Mouse (Mus musculus): Measurements from ENCODE around the gene Sipa1l3.
A peak's percentile ranks its signal among the peaks of the same experiment; 100 is the strongest.

Gene Sipa1l3

DNA sequence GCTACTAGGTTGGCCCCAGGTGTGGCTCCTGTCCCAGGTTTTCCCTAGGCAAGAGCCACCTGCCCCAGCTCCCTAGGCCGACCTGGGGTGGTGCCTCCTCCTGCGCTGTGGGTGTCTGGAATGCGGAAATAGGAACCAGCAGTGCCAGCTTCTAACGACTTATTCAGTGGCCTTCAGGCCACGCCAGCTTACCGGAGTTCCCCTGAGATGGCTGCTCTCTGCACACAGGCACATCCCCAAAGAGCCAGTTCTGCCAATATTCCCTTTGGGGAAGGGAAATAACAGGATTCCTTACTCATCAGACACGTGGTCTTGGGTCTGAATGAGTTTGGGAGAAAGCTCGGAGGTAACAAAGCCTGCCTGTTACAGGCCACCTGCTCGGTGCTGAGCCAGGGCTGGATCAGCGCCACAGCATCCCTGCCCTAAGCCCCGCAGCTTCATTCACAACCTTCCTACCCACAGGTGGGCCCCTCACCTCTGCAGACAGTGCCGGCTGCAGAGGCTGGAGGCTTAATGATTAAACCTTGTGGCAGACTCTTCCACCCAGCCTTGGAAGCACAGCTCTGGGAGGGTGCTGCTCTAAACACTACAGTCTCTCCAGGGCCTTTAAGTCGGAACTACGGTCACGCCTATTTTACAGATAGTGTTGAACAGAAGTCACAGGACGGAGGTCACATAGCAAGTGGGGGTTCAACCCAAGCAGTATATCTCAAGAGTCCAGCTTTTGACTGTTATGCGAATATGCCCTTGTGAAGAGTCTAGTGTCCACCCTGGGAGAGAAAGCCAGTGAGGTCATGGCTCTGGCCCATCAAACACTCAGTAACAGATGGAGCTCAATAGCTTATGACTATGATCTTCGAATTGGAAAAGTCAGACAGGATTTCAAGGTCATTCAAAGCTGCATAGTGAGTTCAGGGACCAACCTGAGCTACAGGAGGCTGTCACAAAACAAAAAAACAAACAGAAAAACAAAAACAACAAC is 12.8 kb downstream of the Sipa1l3 start:
- peak; percentile 86 for DNase-seq (ENCODE audit: low spot score)

GRCm38 (mm10) chr7:29504683-29505290 is 13.7 kb downstream of the Sipa1l3 start:
- DNase-seq (ENCODE audit: low spot score): no peak

- DNase-seq (ENCODE audit: low spot score): no peak
Observed at GRCm38 (mm10) chr7:29503616-29504015, 14.8 kb downstream of the Sipa1l3 start.

DNA sequence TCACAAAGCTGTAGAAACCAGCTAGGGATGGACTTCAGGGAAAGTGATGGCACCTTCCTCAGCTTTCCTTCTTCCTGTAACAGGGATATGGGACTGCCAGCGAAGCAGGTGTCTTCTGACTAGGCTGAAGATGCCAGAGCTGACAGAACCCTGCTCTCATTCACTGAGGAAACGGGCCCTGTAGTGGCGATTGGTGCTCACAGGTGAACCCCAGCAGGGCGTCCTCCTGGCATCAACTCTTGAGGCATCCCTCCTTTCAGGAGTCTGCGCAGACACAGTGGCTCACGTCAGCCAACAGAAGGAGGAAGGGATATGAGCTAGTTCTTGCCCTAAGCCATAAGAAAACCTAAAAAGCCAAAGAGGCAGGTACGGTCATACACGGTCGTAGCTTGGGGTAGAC is 17.2 kb downstream of the Sipa1l3 start:
- no peak for DNase-seq (ENCODE audit: low spot score)

- DNase-seq (ENCODE audit: low spot score): no peak
Observed at GRCm38 (mm10) chr7:29499071-29499470, 19.4 kb downstream of the Sipa1l3 start.

DNA sequence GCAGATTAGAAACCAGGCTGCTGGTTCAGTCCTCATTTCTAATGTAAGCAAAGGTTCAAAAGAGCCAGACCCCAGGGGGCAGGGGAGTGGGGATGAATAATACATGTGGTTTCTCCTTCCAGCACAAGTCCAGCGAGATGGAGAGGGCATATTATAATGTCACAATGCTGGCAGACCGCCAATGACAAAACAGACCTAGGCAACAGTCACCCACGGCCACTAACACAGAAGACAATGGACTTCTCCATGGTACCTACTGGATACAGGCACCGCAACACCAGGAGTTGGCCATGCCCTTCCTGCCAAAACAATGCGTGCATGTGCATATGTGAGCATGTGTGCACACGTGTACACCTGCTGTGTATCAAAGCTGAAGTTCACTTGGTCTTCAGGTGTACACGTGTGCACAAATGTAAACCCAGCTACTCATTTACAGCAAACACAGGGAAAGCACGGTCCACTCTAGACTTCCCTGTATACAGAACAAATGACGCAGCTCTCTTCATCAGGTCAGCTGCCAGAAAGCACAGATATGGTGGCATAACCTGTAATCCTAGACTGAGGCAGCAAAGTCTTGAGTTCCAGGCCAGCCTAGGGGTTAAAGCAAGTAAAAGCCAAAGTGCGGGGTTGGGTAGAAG is 21.4 kb downstream of the Sipa1l3 start:
- DNase-seq (ENCODE audit: low spot score): peak; percentile 29

- peak; percentile 38 for DNase-seq (ENCODE audit: low spot score)
Observed at GRCm38 (mm10) chr7:29496332-29496731, 22.1 kb downstream of the Sipa1l3 start.

GRCm38 (mm10) chr7:29495880-29496279 is 22.6 kb downstream of the Sipa1l3 start:
- no peak for DNase-seq (ENCODE audit: low spot score)

DNA sequence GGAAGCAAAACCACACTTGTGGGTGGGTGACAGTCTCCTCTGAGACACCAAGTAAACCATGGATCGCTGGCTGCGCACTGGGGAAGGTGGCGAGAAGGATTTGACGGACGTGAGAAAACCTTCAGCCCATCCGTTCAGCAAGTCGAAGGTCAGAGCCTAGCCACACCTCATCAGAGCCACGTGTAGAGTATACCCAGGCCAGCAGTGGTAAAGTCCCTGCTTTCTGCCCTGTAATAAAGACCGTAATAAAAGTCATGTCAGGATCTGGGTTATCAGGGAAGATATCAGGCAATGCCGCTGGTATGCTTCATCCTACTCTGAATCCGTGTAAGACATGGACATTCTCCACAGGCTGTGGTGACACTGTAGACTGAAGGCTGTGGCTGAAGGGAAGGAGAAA is 23.6 kb downstream of the Sipa1l3 start:
- no peak for DNase-seq (ENCODE audit: low spot score)

- no peak for DNase-seq (ENCODE audit: low spot score)
Observed at GRCm38 (mm10) chr7:29494015-29494414, 24.4 kb downstream of the Sipa1l3 start.

DNA sequence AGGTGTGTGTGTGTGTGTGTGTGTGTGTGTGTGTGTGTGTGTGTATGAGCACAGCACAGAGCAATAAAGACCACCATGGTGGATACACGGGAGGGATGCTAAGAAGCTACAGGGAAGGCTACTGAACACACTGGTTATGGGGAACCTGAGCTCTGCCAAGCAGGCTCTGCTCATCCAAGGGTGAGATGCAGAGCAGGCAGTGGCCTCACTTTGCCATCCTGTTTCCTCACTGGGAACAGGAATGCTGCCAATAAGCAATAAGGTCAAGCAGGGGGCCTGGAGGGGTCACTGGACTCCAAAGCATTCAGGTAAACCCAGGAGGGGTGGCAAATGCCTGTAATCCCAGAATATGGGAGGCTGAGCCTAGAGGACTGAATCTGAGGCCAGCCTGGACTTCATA is 25.4 kb downstream of the Sipa1l3 start:
- no peak for DNase-seq (ENCODE audit: low spot score)

- DNase-seq (ENCODE audit: low spot score): no peak
Observed at GRCm38 (mm10) chr7:29491861-29492260, 26.6 kb downstream of the Sipa1l3 start.

- DNase-seq (ENCODE audit: low spot score): peak; percentile 70
Observed at GRCm38 (mm10) chr7:29491471-29491755, 27.0 kb downstream of the Sipa1l3 start.

- DNase-seq (ENCODE audit: low spot score): no peak
Observed at GRCm38 (mm10) chr7:29490704-29491470, 27.6 kb downstream of the Sipa1l3 start.

DNA sequence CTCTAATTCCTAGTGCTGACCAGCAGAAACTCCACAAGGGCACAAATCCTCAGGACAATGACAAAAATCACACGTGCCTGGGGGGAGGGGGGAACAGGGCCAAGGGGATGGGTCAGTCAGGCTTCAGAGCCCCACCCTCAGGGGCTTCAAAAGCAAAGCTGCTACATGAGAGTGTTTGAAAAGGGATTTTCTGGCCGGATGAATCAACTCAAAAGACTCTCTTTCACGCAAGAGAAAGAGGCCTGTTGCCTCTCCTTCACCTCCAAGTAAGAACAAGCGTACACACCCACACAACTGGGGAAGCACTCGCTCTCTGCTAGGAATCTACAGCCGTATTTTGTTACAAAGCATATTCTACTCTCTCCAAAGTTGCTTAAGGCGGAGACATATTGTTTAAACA is 28.6 kb downstream of the Sipa1l3 start:
- no peak for DNase-seq (ENCODE audit: low spot score)

DNA sequence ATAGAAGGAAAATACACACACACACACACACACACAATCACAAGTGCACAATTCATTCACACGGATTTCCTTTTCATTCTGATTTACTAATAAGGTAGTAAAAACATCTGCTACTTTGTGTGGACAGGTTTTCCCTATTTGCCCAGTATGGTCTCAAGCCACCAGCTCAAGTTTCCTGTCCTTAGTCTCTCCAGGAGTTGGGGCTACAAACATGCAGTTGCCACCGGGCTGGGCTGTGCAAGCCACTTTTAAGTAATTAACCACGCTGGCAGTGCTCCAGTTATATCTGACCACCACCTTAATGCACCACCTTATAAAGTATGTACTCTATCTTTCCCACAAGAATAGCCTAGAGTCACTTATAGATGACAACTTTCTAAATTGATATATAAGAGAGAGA is 29.1 kb downstream of the Sipa1l3 start:
- DNase-seq (ENCODE audit: low spot score): no peak

DNA sequence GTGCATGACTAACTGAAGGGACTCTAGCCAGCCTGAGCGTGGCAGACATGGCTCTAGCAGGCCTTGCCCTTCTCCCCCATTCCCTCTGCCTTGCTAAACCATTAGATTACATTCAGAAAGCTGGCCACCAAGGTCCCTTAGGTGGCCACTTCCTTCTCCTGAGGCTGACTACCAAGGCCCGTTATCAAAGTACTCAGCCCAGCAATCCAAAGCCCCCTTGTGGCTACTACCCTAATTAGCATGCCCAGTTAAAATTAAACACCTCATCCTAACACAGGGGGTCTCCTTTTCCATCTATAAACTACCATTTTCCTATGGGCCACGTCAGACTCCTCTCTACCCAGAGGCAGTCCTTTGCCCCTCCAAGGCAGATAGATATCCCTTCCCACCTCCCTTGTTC is 31.7 kb downstream of the Sipa1l3 start:
- no peak for DNase-seq (ENCODE audit: low spot score)

DNA sequence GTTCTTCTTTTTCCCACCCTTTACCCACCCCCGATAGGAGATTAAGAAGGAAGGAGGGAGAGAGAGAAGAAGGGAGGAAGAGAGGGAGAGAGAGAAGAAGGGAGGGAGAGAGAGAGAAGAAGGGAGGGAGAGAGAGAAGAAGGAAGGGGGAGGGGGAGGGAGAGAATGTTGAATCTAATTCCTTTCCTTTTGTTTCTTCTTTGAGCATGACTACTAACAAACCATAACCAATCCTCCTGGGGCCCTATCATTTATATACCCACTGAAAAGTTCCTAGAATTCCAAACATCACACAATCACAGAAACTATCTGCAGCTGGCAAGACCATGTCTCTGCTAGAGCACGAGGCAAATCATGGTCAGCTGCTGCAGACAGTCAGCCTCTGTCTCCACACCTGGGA is 32.7 kb downstream of the Sipa1l3 start:
- no peak for DNase-seq (ENCODE audit: low spot score)

DNA sequence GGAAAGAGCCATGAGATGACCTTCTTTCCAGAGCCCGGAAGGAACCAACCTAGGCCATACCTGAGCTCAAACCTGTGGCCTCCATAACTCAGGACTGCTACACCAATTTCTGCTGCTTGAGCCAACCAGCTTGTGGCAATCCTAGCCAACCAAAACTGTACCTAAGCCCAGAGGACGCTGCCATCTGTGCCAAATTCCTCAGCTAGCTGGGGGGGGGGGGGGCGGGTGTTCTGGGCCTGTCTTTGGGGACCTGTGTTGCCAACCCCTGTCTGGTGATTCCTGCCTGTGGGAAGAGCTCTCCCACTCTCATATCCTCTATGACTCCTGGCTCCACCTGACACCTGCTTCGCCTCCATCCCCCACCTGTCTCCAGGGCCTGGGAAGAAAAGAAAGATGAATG is 34.9 kb downstream of the Sipa1l3 start:
- no peak for DNase-seq (ENCODE audit: low spot score)

DNA sequence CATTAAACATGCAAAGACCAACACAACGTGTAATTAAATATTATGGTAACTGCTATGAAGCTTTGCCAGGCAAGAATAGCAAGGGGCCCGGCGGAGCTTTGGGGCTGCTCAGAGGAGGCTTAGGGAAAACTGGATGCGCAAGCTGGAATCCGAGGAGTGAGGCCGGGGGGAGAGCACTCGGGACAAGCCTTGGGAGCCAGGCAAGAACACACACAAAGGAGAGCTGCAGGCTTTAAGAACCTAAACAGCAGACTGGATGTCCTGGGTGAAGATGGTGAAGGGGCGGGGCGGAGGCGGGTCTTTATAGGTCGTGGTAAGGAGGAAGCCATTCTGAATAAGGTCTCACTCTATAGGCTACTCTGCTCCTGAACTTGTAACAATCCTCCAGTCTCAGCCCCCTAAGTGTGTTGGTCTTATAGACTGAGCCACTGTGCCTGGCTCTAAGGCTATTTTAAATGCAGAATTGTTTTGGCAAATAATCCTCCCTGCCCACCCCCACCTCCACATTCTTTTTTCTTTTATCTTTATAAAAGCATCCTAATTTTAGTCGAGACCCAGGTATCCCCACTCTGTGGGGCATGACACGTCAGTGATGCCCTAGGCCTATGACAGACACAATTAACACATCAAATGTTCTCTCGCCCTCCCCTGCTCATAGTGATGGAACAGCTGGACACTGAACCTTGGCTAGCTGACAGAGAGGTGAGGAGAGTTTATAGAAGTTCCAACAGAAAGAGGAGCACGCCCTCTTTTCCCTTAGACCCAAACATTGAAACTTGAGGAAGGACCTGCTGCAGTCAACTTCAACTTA is 36.9 kb downstream of the Sipa1l3 start:
- DNase-seq (ENCODE audit: low spot score): no peak

GRCm38 (mm10) chr7:29480590-29481344 is 37.7 kb downstream of the Sipa1l3 start:
- DNase-seq (ENCODE audit: low spot score): no peak
